Mouse (Mus musculus) heart, adult 18-20 months (tissue): ENCODE data around the gene Me3. TPM values are rescaled to one million over a fixed set of nuclear protein-coding genes. Genes with fewer than 3 reads are reported as not detected.
A peak's percentile ranks its signal among the peaks of the same experiment; 100 is the strongest.

ENCODE experiments used
- DNase-seq, 2 experiments: peaks; one replicate each; pipeline ENCODE4 v3.0.0; 2021 to 2022; ENCODE audit warnings: mixed read lengths in 1 of 2
- total RNA-seq, 2 experiments: library from RNA; stranded (reverse); gene quantifications; 2 replicates each; pipeline ENCODE4 v1.2.3; 2021

The Me3 gene
- total RNA-seq, 2 experiments from 2014 or later = 135 to 136 TPM

DNA sequence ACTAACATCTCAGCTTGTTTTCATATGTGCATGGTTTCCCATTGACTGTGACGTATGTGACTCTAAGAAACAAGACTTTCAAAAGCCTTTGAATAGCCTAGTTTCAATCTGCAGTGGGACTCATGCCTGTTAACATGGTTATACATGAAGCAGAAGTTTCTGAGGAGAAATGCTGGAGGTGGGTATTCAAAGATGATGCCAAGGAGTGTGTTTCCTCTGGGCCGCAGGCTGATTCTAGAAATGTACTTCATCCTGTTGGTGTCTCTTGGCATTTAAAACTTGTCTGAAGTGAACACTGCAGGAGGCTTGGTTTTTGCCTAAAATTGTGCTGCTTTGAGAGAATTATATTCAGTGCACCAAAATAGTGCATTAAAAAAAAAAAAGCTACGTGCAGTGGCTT is 34.2 kb downstream of the Me3 start:
- no peak for DNase-seq

DNA sequence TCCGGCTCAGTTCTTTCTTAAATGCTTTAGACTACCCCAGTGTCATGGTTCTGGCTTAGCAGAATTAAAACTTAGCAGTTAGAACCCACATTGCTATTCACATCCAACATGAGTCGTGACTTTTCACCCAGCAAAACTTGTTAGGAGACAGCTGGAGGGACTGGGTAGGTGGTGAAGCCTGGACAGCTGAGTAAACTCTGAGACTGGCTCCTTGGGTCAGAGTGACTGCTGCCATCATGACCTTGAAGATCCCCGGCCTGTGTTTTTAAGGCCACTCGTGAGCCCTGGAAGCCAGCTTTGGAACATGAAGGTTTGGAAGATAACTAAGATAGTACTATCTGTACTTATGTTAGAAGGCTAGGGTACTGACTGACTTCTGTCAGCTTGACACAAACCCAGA is 35.4 kb downstream of the Me3 start:
- DNase-seq = peak in 1 of 2 experiments; percentile 38

DNA sequence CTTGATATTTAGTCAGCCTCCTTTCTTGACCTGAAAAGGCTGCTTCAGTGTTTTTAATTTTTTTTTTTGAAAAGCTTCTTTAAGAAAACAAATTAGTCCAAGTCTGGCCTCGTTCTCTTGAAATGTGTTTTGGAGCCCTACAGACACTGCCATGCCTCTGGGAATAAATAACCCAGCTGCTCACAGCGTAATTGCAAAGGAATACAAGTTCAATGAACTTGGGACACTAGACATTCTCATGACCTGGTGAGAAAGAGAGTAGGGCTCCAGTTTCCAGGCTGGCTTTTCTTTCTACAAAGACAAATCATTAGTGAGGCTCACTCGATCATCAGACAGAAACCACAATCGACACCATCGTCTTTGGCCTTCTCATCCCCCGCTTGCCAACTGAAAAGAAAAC is 37.3 kb downstream of the Me3 start:
- peak; percentile 32 to 68 for DNase-seq

DNA sequence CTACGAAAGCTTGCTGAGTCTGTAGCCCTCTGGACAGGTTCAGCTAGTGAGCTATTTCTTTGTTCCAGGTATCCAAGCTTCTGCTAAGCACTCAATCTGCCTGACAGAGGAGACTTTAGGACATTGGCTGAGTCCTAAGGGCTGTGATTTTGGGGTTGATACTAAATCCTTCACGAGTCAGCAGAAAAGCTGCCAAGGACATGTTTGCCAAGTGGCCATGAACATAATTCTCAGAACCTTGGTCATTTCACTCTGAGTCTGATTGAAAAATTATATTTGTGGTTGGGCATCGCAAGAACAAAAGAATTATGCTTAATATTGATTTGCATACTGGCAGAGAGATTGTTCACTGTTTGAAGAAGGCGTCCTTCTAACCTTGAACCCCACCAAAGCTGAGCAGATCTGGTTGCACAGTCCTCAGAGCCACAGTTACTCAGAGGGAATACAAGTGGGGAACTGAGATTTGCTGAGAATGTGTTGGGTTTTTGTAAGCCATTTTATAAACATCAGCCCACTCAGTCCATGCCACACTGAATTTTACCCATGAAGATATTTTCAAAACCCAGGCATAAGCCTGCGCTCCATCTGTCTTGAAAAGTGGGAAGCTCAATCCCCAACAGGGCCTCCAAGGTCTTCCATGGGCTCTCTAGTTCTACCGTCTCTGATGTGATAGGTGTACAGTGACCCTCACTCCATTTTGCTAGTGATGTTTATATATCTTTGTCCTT is 39.1 kb downstream of the Me3 start:
- no peak for DNase-seq

DNA sequence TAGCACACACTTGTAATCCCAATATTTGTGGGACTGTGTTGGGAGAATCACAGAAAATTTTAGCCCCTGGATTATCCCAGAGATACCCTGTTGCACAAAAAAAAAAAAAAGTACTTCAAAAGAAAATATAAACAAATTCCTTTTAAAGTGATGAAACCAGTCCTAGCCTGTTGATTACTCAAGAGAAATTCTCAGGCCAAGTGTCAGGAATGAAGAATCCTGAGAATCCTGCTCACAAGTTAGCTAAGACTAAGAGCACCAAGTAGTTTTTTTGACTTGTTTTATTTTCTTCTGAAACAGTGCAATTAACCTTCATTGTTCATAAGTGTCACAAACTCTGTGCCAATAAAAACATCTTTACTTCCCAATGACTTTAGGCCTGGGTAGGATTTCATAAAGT is 44.0 kb downstream of the Me3 start:
- no peak for DNase-seq

DNA sequence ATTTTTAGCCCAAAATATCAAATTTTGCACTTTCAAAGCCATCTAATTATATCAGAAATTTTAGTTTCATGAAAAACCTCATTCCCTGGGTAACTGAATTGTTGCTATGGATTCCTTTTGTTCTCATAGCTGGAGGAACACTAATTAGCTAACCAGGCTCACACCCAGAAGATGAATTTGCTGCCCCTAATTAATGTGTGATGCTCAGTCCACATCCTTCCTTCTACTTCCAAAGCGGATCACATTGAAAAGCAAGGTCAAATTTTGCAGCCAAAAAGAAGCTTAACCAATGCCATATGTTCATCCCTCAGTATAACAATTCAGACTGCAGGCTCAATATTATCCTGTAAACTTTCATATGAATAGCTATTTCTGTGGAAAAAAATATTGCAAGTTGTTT is 45.7 kb downstream of the Me3 start:
- DNase-seq = no peak

DNA sequence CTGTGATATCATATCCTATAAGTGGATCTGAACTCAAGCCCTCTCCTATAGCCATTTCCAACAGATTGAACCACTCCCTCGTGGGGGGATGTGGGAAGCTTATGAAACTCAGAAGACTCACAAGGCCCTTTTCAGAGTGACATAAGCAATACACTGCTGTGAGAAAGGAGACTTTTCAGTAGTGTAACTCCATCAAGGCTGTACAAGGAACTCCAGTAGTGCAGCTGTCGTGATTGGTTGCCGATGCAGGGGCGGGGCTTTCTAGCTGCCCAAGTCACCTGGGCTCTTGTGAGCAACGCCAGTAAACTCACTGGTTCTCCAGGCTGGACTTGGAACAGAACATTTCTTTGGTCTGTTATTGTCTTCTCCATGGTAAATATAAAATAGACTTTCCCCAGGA is 46.5 kb downstream of the Me3 start:
- DNase-seq = no peak

DNA sequence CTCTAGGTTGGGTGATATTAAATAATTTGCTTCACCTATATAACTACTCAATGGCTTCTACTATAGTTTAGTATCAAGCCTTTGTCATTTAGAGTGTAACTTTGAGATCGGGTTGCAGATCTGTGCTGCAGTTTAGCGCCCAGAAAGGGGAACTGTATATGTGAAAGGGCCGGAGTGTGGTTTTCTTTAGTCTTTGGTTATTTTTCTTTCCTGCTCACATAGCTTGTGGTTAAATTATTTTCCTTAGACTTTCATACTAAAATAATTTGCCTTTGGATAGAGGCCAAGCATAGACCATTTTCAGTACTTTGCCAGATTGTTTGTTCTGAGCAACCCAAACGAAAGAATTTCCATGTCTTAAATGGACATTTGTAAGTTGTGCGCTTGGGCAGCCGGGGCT is 46.9 kb downstream of the Me3 start:
- no peak for DNase-seq

DNA sequence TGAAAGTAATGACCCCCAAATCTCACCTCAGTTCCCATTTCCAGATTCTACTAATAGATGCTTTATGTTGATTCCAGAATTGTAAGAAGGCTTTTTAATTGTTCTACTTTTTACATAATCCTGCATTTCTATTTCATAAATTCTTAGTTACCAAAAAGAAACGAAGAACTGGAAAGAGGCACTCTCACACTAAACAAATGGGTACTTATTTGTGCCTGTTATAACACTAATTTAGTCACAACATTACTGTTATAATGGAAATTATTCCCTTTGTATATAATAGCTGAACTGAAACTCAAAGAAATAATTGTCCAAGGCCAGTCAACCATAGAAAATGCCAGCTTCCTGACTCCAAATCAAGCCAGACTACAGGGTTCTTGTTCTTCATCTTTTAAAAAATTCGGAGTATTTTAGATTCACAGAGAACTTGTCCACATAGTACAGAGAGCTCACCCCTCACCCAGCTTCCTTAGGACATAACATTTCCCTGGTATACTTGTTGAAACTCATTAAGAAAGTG is 47.5 kb downstream of the Me3 start:
- no peak for DNase-seq

DNA sequence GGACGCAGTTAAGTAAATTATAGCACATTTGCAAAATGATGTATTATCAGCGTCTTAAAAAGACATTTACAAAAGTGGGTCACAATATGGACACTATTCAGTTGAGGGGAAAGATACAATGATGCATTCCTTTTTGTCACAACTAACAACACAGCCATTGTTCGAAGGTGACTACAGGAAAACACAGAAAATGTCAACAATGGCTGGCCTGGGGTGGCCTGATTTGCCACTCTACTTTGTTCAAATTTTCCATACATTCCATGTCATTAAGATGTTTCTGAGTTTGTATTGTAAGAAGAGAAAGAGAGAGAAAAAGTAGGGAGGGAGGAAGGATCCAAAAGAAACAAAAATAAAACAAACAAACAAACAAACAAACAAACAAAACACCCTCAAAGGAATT is 48.7 kb downstream of the Me3 start:
- DNase-seq = no peak

DNA sequence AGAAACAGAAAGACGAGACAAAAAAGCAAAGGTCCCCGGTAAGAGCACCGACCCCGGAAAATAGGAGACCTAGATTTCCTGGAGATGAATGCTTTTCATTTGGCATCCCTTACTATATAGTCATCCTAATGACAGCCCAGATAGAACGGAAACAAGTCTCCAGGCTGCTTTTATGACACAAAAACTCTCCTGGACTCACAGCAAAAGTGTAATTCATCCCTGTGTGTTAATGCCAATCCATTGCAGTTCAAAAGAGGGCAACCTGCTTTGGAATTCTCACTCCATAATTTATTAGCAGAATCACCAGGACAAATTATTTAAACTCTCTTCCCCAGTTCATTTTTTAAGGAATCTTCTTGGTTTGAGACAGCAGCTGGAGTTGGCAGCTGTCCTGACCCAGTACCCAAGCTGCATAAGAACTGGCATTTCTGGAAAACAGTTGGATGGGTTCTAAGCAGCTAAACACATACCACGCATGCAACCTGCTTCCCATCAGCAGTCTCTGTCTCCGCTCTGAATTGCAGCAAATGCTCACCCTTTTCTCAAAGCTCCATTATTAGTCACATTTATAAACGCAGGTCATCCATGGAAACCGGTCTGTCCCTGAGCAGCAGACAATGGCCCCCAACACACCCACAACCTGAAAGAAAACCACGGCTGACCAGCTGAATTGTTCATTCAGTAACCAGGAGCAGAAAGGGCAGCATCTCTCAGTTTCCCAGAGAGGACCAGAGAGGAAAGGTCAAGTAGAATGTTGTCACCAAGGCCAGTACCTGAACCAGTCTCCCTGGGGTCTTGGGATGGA is 49.7 kb downstream of the Me3 start:
- no peak for DNase-seq

DNA sequence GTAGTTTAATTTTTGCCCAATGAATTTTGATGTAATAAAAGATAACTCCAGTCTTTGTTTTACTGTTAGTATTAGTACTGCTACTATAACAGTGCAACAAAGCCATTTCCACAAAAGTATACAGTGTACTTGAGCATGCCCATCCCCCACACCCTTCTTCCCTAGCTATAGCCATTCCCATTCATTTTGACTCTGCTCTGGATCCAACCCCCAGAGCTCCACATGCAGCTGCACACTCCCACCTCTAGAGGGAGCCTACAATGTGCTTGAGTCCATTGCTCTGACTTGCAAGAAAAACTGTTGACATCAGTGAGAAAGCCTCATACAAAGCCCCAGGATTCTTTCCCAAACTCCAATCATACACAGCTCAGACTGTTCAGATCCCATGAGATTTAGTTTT is 66.0 kb downstream of the Me3 start:
- DNase-seq = peak; percentile 37 to 52

DNA sequence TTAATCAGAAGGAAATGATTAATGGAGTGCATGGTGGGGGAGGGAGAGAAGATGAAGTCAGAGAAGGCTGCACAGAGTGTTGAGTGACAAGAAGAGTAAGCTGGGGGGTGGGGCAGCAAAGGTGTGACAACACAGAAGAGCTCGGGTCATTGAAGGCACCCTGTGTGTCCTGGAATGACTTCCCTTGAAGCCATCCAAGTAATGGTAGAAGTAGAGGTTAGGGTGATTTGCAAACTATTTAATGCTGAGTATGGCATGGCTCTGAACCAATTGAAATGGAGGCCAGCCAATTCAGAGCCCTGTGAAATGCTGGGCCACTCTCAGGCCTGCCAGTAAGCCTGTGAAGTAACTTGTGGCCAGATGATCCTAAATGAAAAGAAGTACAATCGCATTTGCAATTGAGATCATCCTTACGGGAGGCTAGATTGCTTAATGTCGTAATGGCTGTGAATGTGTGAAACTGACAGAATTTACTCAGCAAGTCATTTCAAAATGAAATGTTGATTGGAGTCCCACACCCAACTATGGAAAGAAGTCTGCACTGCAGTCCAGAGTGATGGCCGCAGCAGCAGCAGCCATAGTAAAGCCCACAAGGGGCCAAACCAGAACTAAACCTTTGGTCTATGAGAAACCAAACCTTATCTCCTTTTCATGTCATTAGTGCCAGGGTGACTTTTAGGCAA is 67.6 kb downstream of the Me3 start:
- peak; percentile 57 to 61 for DNase-seq

DNA sequence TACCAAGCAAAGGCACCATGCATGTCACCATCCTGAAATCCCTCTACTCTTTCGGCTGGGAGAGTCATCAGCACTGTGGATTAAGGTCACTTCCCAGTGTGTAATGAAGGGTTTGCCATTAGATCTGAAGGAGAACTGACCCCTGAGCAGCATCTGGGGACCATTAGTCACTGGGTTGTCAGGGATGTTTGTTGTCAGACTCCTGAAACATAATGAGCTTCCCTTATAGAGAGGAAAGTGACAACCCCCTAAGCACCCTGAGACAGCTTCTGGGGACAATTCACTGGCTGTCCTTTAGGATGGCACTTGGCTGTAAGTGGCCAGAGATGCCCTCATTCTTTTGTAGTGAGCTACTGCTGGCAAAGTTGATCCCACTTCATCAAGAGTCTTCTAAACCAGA is 68.3 kb downstream of the Me3 start:
- DNase-seq = no peak

DNA sequence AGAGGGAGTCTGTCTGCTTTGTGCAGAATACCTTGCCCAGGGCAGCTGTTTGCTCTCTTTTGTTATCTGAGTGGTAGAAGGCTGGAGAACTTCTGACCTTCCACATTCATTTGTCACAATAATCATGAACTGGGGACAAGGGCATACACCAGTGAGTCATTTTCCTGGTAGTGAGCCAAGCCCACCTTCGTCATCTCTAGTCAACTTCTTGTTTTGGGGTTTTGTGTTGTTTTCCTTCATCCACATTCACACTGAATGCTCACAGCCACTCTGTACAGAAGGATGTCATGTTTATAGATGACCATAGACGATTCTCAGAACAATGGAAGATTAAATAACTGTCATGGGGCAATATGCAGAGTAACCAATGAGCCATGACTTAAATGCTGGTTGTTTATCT is 78.6 kb downstream of the Me3 start:
- DNase-seq = no peak

DNA sequence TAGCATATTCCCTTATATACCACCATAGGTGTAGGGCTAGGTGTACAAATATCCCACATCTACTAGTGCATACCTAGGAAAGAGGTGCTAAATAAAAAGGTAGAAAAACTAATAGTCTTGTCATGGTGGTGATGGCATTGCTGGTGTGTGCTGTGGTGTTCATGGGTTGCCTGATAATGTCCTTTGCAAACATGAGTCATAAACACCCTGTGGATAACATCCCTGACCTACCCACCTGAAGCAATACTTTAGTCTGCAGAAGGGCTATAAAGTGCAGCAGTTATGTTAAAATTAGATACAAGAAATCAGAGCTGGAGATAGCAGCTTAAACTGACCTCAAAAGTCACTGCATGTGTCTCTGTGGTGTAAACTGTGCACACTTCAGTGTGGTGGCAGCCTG is 80.9 kb downstream of the Me3 start:
- no peak for DNase-seq

DNA sequence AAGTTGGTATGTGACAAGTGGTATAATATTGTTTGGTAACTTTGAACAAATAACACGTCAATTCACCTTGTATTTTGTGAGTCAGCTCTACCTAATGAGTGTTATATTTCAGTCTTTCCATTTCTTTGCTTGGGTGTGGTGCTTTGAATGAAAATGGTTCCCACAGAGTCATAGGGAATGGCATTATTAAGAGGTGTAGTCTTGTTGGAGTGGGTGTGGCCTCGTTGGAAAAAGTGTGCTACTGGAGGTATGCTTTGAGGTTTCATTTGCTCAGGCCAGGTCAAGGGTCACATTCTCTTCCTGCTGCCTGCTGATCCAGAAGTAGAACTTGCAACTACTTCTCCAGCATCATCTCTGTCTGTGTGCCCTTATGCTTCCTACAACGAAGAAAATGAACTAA is 84.0 kb downstream of the Me3 start:
- no peak for DNase-seq

DNA sequence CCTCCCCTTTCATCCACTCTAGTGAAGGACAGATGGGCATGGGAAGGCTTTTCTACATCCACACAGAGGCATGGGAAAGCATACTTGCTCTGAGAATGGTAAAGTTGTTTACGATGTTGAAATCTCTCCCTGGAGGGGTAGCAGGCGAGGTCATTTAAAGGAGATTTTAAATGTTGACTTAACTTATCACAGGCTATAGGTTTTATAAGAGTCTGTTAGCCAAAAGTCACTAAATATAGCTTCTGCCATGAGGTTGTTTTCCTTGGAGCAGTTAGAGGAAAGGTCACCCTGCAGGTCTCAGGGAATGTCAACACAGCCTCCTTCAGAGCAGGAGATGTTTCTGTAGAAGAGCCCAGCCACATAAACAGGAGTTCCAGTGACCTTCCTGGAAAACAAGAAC is 85.3 kb downstream of the Me3 start:
- DNase-seq = peak; percentile 12 to 17

DNA sequence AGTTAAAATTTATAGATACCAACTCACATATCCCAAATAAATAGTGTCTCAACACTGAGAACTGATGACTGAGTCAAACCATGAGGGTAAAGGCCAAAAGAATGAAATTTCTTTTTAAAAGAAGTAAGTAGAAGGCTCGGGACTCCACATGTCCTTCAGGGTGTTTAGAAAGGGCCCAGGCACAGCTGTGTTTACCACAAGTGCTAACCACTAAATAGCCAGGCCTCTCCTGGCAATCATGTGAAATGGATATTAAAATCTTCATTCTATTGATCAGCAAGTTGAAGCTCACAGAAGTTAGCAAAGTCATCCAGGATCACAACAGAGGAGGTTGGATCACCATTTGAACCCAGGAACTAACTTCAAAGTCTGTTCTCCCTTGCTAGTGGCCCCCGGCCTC is 86.1 kb downstream of the Me3 start:
- no peak for DNase-seq

DNA sequence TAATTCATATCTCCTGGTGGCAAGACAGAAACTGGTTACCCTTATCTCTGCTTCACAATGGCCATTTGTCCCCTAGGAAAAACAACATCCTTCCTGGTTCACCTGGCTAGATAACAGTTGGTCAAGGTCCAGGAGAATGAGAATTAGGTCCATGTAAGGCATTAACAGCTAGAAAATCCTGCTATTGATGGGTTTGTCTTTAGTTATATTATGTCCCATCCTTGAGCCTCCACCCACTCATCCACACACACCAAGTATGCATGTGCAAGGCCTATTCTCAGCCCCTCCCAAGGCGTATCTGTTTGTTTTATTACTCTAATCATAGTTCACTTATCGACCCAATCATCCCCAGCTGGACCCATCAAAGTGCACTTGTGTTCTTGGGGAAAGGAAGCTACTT is 88.1 kb downstream of the Me3 start:
- peak in 1 of 2 experiments; percentile 7 for DNase-seq

DNA sequence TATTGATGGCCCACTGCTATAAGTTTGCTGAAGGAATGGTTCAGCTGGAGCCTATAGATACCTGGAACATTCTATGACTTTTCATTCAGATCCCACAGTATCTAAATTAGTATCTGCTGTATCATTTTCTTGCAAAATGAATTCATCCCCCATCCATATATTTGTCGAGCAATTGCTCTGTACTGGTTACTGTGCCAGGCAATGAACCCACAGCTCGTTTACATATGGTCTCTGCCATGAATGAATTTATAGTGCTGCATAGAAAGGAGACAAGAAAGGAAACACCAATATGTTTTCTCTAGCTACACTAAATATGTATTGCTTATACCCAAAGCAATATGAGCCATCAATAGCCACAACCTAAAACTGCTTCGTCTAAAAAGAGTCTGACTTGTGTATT is 94.5 kb downstream of the Me3 start:
- no peak for DNase-seq

DNA sequence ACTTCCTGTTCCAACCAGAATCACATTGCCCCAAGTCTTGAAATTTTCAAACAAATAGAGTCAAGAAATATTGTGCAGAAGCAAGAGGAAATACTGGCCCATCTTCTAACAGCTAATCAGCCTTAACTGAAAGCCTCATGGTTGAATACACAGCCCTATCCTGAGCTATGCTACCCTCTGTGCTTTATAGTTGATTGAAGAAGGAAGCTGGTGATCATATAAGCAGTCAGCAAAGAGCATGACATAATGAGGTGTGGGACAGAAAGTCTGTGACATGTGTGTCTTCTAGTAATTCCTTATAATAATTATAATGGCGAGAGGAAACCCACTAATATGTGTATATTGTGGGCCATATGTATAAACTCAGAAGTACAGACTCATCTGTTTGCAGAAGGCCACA is 95.4 kb downstream of the Me3 start:
- no peak for DNase-seq

DNA sequence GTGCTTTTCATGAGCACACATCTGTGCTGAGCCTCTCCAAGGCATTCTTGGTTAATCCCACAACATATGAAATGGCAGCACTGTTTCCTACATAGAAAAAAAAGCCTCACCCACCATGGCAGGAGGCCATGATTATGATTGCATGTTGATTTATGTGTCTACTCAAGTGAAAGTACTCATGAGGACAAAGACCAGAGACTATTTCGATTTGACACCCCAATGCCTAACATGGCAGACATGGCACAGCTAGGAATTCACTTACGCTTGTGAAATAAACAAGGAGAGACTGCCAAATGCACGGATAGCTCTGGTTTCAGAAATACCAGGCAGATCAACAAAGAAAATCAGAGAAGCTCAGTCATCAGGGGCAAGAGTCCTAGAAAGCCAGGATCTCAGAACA is 96.2 kb downstream of the Me3 start:
- DNase-seq = no peak
